Mouse (Mus musculus) megakaryocyte progenitor cell, adult 5-6 weeks (primary cell): ENCODE data around the gene Nat14. TPM values are rescaled to one million over a fixed set of nuclear protein-coding genes. Genes with fewer than 3 reads are reported as not detected.

Experiments
- ATAC-seq: replicated peaks from 2 replicates; pipeline ENCODE4 v1.8.0; 2016; ENCODE audit warnings: mild to moderate bottlenecking, moderate TSS enrichment, inconsistent platforms; ENCODE audit not compliant: poor library complexity
- total RNA-seq, 2 experiments: library from RNA; stranded (forward) in 1 of 2; stranded (reverse) in 1 of 2; fragments of 157-497, 149-512 nt in 1 of 2; fragments of 200-1000 nt in 1 of 2; gene quantifications; 2 replicates each; pipeline versions ENCODE4 v1.2.3 to v1.2.4; 2015 to 2017

The Nat14 gene
- total RNA-seq, 2 experiments from 2014 or later: 0.64 TPM; not detected in 1

DNA sequence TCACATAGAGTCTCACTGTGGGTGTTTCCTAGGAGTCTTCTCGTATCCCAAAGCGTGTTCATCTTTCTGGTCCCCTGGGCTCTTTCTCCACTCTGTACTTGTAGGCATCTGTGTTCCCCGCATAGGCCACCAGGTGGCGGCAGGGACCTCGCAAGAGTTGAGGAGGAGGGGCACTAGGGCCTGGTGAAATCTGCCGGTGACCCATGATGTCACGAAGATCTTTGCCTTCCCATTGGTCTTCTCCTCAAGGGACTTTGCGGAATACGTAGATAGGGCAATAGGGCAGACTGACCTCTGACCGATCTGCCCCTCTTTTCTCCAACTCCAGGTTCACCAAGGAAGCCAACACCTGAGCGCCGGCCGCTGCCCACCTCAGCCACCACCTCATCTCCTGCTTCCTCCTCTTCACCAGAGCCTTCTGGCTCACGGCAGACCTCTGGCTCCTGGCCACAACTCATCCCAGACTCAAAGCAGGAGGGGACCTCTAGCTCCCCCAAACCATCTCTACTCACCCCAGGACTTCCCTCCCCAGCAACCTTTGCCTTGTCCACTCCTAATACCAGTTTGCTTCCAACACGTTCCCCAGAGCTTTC lies 21.5 kb downstream of the Nat14 start:
- peak; percentile 93 for ATAC-seq

DNA sequence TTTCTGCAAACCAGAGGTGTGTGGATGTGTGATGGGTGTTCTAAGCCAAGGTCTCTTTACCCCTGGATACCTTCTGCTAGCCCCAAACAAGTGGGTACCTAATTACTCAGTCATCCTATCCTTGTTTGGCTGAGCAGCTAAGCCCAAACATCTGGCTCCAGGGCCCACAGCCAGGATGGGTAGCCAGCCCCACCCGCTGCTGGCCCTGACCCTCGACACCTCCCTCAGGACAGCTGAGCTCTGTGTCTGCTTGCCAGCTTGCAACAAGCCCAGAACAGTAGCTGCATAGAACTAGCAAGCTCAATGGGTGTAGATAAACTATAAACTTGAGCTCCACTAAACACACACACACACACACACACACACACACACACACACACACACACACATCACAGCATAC lies 26.0 kb downstream of the Nat14 start:
- no peak for ATAC-seq

GRCm38 (mm10) chr7:4948386-4948785 lies 26.6 kb downstream of the Nat14 start:
- ATAC-seq: peak; percentile 36

GRCm38 (mm10) chr7:4950561-4951342 lies 28.9 kb downstream of the Nat14 start:
- no peak for ATAC-seq

DNA sequence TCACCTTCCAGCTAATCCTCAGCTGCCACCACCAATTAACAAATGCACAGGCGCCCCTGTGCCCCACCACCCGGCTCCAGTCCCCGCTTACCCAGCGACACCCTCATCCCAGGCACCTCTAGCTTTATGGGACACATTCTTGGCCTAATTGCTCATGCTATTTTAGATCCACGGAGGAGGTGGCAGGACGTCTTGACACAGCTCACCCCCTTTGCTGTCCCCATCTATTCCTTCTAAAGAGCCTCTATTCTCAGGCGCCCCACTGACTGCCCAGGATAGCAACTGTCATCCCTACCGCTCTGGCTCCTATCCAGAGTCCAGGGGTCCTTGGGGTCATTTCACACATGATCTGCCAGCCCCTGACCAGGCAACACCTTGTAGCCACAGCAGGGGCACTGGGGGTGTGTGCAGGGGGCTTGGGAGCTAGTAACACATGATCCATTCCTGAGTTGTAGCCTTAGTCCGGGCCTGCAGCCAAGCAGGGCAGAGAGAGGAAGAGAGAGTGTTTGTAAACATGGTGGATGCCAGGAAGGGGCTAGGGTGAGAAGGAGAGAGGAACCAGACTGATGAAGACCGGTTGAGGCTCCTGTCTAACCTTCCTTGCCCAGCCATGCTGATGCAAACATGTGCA lies 32.1 kb downstream of the Nat14 start:
- no peak for ATAC-seq

DNA sequence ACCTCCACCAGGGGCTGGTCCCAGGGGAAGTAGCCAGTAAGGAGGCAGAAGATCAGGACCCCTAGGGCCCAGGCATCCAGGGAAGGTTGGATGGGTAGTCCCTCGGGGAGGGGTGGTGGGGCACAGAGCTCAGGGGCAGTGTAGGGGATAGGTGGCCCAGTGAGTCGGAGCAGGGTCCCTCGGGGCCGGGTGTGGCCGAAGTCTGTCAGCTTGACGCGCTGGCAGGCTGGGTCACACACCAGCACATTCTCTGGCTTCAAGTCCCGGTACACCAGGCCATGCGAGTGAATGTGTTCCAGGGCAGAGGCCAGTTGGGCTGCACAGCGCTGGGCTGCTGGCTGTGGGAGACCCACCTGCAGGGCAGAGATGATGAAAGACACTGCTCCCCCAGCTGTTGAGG lies 35.5 kb downstream of the Nat14 start:
- ATAC-seq: no peak

DNA sequence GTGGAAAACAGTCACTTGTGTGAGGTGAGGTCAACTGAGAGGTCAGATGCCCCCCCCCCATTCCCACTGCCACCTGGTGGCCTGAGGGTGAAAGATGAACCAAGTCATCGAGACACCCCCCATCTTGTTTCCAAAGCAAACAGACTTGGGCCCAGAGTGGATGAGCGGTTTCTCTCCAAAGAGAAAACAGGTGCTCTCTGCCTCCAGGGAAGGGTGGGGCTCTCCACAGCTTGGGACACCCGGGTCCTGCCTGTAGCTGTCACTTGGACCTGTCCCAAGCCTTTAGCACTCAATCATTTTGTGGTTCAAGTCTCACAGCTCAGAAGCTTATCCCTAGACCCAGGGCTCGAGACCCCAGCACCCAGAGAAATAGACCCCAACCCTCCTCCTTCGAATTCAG lies 41.7 kb downstream of the Nat14 start:
- no peak for ATAC-seq

- ATAC-seq: peak; percentile 99
Observed at GRCm38 (mm10) chr7:4964272-4964671, 42.4 kb downstream of the Nat14 start, which contains the start of gene Sbk2. TSS of gene Sbk2 (minus strand) at chr7:4964406.

DNA sequence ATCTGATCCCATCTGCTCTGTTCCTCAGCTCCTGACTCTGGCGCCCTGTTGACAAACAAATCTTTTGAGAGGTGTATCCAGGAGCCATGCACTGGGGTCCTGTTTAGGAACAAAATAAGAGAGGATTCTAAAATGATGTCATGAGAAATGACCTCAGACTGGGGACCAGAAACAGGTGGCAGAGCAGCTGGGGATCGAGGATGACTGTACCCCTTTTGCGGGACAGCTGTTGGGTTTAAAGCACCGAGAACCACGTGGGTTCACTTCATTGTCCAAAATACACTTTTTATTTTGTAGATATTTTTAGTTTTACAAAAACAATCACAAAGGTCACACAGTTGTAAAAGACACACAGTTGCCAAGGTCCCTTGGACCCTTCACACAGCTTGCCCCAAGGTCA lies 43.2 kb downstream of the Nat14 start:
- no peak for ATAC-seq

DNA sequence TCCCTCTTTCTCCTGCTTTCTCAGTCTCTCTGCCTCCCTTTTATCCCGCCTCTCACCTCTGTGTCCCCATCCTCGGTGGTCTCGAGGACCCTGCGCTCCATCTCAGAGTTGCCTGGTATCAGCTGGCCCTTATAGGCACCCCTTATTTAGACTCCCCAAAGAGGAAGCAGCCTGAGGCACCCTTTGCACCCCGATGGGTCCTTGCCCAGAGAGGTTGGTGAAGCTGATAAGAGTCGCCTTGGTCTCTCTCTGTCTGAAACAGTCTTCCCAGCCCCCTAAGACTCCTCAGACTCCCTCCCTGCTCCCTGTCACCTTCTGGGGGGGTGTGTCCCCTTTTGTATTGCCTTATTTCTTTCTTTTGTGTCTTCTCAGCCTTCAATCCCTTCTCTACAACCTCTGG lies 49.2 kb downstream of the Nat14 start, which contains the start of gene Sbk3:
Gene Sbk3 (minus strand): TSS at position 101 of the 400 bp plus-strand sequence.
- ATAC-seq: no peak

DNA sequence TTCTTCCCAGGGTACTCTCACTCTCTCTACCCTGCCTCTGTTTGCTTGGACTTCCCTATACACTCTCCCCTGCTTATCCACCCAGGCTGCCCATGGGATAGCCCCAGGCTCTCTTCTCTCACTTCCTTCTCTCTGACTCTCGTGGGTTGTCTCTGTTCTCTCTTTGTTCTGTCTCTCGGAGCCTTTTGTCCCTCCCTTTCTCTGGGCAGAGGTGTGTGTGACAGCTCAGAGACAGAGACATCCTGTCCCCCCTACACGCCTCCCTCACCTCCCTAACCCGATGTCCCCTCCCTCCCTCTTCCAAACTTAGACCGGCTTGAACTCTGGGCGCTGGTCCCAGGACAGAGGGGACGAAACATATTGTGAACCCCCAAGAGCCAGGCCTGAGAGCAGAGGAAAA lies 49.9 kb downstream of the Nat14 start:
- ATAC-seq: peak; percentile 45; the same call in 1 of the 2 replicates

- no peak for ATAC-seq
Observed at GRCm38 (mm10) chr7:4972321-4973047, 50.7 kb downstream of the Nat14 start.

Other genes starting within 250 kb of the Nat14 start
Only the 30 nearest of the 33 such genes appear.
- 10.1 and 12.1 TPM in 2 replicates for gene Tmem150b, start 196.8 kb upstream of the Nat14 start, total RNA-seq (2015)
- 23.0 and 24.4 TPM in 2 replicates for gene Tmem150b, start 196.8 kb upstream of the Nat14 start, total RNA-seq (2017)
- 37.3 and 41.0 TPM in 2 replicates for gene Kmt5c, start 181.9 kb upstream of the Nat14 start, total RNA-seq (2015)
- gene Kmt5c, start 181.9 kb upstream of the Nat14 start, total RNA-seq (2017): 50.1 and 55.6 TPM in 2 replicates
- gene Cox6b2, start 168.9 kb upstream of the Nat14 start, total RNA-seq (2015): 63.0 and 71.7 TPM in 2 replicates
- 44.2 and 66.7 TPM in 2 replicates for gene Cox6b2, start 168.9 kb upstream of the Nat14 start, total RNA-seq (2017)
- gene Fam71e2, start 150.7 kb upstream of the Nat14 start, total RNA-seq (2015): not detected in 2 replicates
- not detected in 2 replicates for gene Fam71e2, start 150.7 kb upstream of the Nat14 start, total RNA-seq (2017)
- 0.17 TPM in 1 of 2 replicates, not detected in the other for gene Il11, start 139.2 kb upstream of the Nat14 start, total RNA-seq (2015)
- gene Il11, start 139.2 kb upstream of the Nat14 start, total RNA-seq (2017): not detected in 2 replicates
- gene Tmem190, start 139.1 kb upstream of the Nat14 start, total RNA-seq (2015): not detected in 2 replicates
- not detected in 2 replicates for gene Tmem190, start 139.1 kb upstream of the Nat14 start, total RNA-seq (2017)
- 6.2 and 10.5 TPM in 2 replicates for gene Tmem238, start 132.4 kb upstream of the Nat14 start, total RNA-seq (2015)
- 5.4 and 5.5 TPM in 2 replicates for gene Tmem238, start 132.4 kb upstream of the Nat14 start, total RNA-seq (2017)
- gene Rpl28, start 129.2 kb upstream of the Nat14 start, total RNA-seq (2015): 1,898 and 2,111 TPM in 2 replicates
- 686 and 710 TPM in 2 replicates for gene Rpl28, start 129.2 kb upstream of the Nat14 start, total RNA-seq (2017)
- 280 and 341 TPM in 2 replicates for gene Ube2s, start 109.4 kb upstream of the Nat14 start, total RNA-seq (2015)
- gene Ube2s, start 109.4 kb upstream of the Nat14 start, total RNA-seq (2017): 169 and 190 TPM in 2 replicates
- gene Shisa7, start 77.3 kb upstream of the Nat14 start, total RNA-seq (2015): 0.05 TPM in 1 of 2 replicates, not detected in the other
- not detected in 2 replicates for gene Shisa7, start 77.3 kb upstream of the Nat14 start, total RNA-seq (2017)
- gene Isoc2b, start 51.8 kb upstream of the Nat14 start, total RNA-seq (2015): 9.1 and 13.4 TPM in 2 replicates
- 34.9 and 98.1 TPM in 2 replicates for gene Isoc2b, start 51.8 kb upstream of the Nat14 start, total RNA-seq (2017)
- gene Isoc2a, start 44.9 kb upstream of the Nat14 start, total RNA-seq (2015): 2.4 and 3.1 TPM in 2 replicates
- 7.3 and 8.7 TPM in 2 replicates for gene Isoc2a, start 44.9 kb upstream of the Nat14 start, total RNA-seq (2017)
- gene Gm36210, start 15.5 kb upstream of the Nat14 start, total RNA-seq (2015): not detected in 2 replicates
- not detected in 2 replicates for gene Gm36210, start 15.5 kb upstream of the Nat14 start, total RNA-seq (2017)
- gene Zfp628, start 6.8 kb upstream of the Nat14 start, total RNA-seq (2015): 7.4 and 8.0 TPM in 2 replicates
- 1.9 and 2.7 TPM in 2 replicates for gene Zfp628, start 6.8 kb upstream of the Nat14 start, total RNA-seq (2017)
- gene Ssc5d, start 3.8 kb downstream of the Nat14 start, total RNA-seq (2015): not detected in 2 replicates
- 0.10 TPM in 1 of 2 replicates, not detected in the other for gene Ssc5d, start 3.8 kb downstream of the Nat14 start, total RNA-seq (2017)
- gene Sbk2, start 42.4 kb downstream of the Nat14 start, total RNA-seq (2015): not detected in 2 replicates
- gene Sbk2, start 42.4 kb downstream of the Nat14 start, total RNA-seq (2017): not detected in 2 replicates
- gene Sbk3, start 49.1 kb downstream of the Nat14 start, total RNA-seq (2015): not detected in 2 replicates
- gene Sbk3, start 49.1 kb downstream of the Nat14 start, total RNA-seq (2017): not detected in 2 replicates
- gene Zfp579, start 74.1 kb downstream of the Nat14 start, total RNA-seq (2015): 11.1 and 14.3 TPM in 2 replicates
- 2.7 and 4.2 TPM in 2 replicates for gene Zfp579, start 74.1 kb downstream of the Nat14 start, total RNA-seq (2017)
- 11.0 and 13.0 TPM in 2 replicates for gene Zfp524, start 92.4 kb downstream of the Nat14 start, total RNA-seq (2015)
- 5.5 and 7.4 TPM in 2 replicates for gene Zfp524, start 92.4 kb downstream of the Nat14 start, total RNA-seq (2017)
- 35.6 and 39.2 TPM in 2 replicates for gene Fiz1, start 92.7 kb downstream of the Nat14 start, total RNA-seq (2015)
- gene Fiz1, start 92.7 kb downstream of the Nat14 start, total RNA-seq (2017): 17.7 and 24.0 TPM in 2 replicates
- gene Gm44973, start 93.5 kb downstream of the Nat14 start, total RNA-seq (2015): 1.9 and 4.6 TPM in 2 replicates
- not detected in 2 replicates for gene Gm44973, start 93.5 kb downstream of the Nat14 start, total RNA-seq (2017)
- gene Zfp865, start 98.3 kb downstream of the Nat14 start, total RNA-seq (2015): 13.2 and 14.5 TPM in 2 replicates
- 12.4 and 14.4 TPM in 2 replicates for gene Zfp865, start 98.3 kb downstream of the Nat14 start, total RNA-seq (2017)
- gene Ccdc106, start 98.5 kb downstream of the Nat14 start, total RNA-seq (2015): 0.57 TPM in 1 of 2 replicates, not detected in the other
- 0.21 TPM in 1 of 2 replicates, not detected in the other for gene Ccdc106, start 98.5 kb downstream of the Nat14 start, total RNA-seq (2017)
- not detected in 2 replicates for gene 4632433K11Rik, start 112.1 kb downstream of the Nat14 start, total RNA-seq (2015)
- gene 4632433K11Rik, start 112.1 kb downstream of the Nat14 start, total RNA-seq (2017): 0.88 TPM in 1 of 2 replicates, not detected in the other
- 0.72 and 1.5 TPM in 2 replicates for gene Zfp784, start 116.4 kb downstream of the Nat14 start, total RNA-seq (2015)
- 1.6 and 1.7 TPM in 2 replicates for gene Zfp784, start 116.4 kb downstream of the Nat14 start, total RNA-seq (2017)
- gene Zfp580, start 129.5 kb downstream of the Nat14 start, total RNA-seq (2015): 2.3 and 3.0 TPM in 2 replicates
- gene Zfp580, start 129.5 kb downstream of the Nat14 start, total RNA-seq (2017): 0.24 and 0.67 TPM in 2 replicates
- 99.3 TPM in 2 replicates for gene U2af2, start 140.1 kb downstream of the Nat14 start, total RNA-seq (2015)
- 225 and 247 TPM in 2 replicates for gene U2af2, start 140.1 kb downstream of the Nat14 start, total RNA-seq (2017)
- gene Epn1, start 158.2 kb downstream of the Nat14 start, total RNA-seq (2015): 41.0 and 42.0 TPM in 2 replicates
- 37.0 and 51.5 TPM in 2 replicates for gene Epn1, start 158.2 kb downstream of the Nat14 start, total RNA-seq (2017)
- not detected in 2 replicates for gene Rfpl4, start 194.9 kb downstream of the Nat14 start, total RNA-seq (2015)
- not detected in 2 replicates for gene Rfpl4, start 194.9 kb downstream of the Nat14 start, total RNA-seq (2017)
- not detected in 2 replicates for gene Rasl2-9, start 203.9 kb downstream of the Nat14 start, total RNA-seq (2015)
- gene Rasl2-9, start 203.9 kb downstream of the Nat14 start, total RNA-seq (2017): not detected in 2 replicates